Mouse (Mus musculus) heart, embryonic 10.5 days (tissue): Measurements from ENCODE around the gene Gan. TPM values are rescaled to one million over a fixed set of nuclear protein-coding genes. Genes with fewer than 3 reads are reported as not detected.

Experiments used
- DNase-seq: peaks from one replicate; pipeline ENCODE4 v3.0.0-alpha.2; 2017; ENCODE audit warnings: low spot score
- H3K27ac ChIP-seq: fragments of 300-500 bp; sonication (generic); 2 replicates; pipeline ENCODE4 v1.5.1; 2016; ENCODE audit warnings: mild to moderate bottlenecking
- H3K27me3 ChIP-seq: fragments of 300-500 bp; sonication (generic); 2 replicates; pipeline ENCODE4 v1.6.1; 2016; ENCODE audit warnings: mild to moderate bottlenecking; ENCODE audit not compliant: poor library complexity, insufficient read depth, severe bottlenecking
- H3K36me3 ChIP-seq: fragments of 300-500 bp; sonication (generic); 2 replicates; pipeline ENCODE4 v1.6.1; 2016; ENCODE audit warnings: mild to moderate bottlenecking, moderate library complexity
- H3K4me1 ChIP-seq: fragments of 300-500 bp; sonication (generic); 2 replicates; pipeline ENCODE4 v1.6.1; 2016; ENCODE audit warnings: mild to moderate bottlenecking
- H3K4me3 ChIP-seq: fragments of 300-500 bp; sonication (generic); 2 replicates; pipeline ENCODE4 v1.5.1; 2016; ENCODE audit warnings: mild to moderate bottlenecking, moderate library complexity
- H3K9me3 ChIP-seq: fragments of 300-500 bp; sonication (generic); 2 replicates; pipeline ENCODE4 v1.6.1; 2016; ENCODE audit warnings: mild to moderate bottlenecking, moderate library complexity
- WGBS: fragments of 180-500 bp; shearing (Covaris S2); methylation state at CpG from one replicate; pipeline ENCODE4 v1.1.7; 2016; 5-methylcytosine and 5-hydroxymethylcytosine counted together
- polyA plus RNA-seq: library from polyadenylated mRNA; unstranded; fragments of >200 nt; fragmentation: Nextera tagmentation; extraction: Ambion mirVana; gene quantifications from 2 replicates; pipeline ENCODE4 v1.2.1, GENCODE M21; 2016

Gene Gan
- polyA plus RNA-seq, 1 experiment from 2014 or later, result 1.9 TPM

- 86% methylated on average over 8 of the region's 8 CpGs for WGBS
- H3K4me3 ChIP-seq, result no peak overlapping the region
- no peaks in the 10 kb centered on the region for H3K9me3 ChIP-seq
- no peak overlapping the region for H3K27ac ChIP-seq
- H3K27me3 ChIP-seq, result no peaks in the 10 kb centered on the region
- peaks cover under 1% of the 10 kb centered on the region; the same call in 1 of the 2 replicates for H3K4me1 ChIP-seq
- no peaks in the 10 kb centered on the region for H3K36me3 ChIP-seq
- no peak for DNase-seq
These were observed 94.7 kb downstream of the Gan start for GRCm38 (mm10) chr8:117252650-117253049.

- Histone ChIP-seq H3K4me3 (no peak overlapping the region), H3K36me3 (no peaks in the 10 kb centered on the region), H3K27ac (no peak overlapping the region), H3K4me1 (peaks cover 10% of the 10 kb centered on the region), H3K9me3 (no peaks in the 10 kb centered on the region), H3K27me3 (no peaks in the 10 kb centered on the region)
- no peak for DNase-seq
- WGBS, result 61% methylated on average over 17 of the region's 17 CpGs
These were observed 95.7 kb downstream of the Gan start for GRCm38 (mm10) chr8:117253390-117254269.

GRCm38 (mm10) chr8:117254496-117254895 is 96.6 kb downstream of the Gan start:
- peaks cover 19% of the 10 kb centered on the region for H3K4me1 ChIP-seq
- H3K9me3 ChIP-seq, result no peaks in the 10 kb centered on the region
- H3K27ac ChIP-seq, result no peak overlapping the region
- 75% methylated on average over 6 of the region's 6 CpGs for WGBS
- no peaks in the 10 kb centered on the region for H3K36me3 ChIP-seq
- H3K27me3 ChIP-seq, result no peaks in the 10 kb centered on the region
- no peak for DNase-seq
- H3K4me3 ChIP-seq, result no peak overlapping the region

DNA sequence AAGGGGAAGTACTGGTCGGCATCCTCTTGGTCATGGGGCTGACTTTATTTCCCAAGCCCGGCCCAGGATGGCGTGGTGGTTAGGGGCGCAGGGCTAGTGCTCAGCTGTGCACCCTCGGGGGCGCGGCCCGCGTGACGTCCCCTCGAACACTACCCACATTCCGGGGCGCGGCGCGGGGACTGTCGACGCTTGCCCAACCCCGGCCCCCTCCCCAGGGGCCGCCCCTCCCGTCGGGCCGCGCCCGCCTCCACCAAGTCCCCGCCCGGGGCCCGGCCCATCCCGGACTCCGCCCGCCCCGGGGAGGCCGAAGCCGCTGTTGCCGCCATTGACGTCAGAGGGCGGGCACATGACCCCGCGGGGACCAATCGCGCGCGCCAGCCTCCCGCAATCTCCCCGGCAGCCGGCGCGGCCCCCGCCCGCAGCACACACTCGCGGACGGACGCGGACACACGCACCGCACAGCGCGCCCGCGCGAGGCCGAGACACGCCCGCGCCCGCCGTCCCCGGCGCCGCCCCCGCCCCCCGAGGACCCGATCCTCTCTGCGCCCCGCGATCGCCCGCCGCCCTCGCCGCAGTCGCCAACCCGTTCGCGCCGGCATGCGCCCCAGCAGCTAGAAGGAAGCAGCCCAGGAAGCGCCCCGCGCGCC is 98.5 kb downstream of the Gan start:
- 2% methylated on average over 92 of the region's 92 CpGs for WGBS
- peak overlapping the region; percentile 97 for H3K27ac ChIP-seq
- no peaks in the 10 kb centered on the region for H3K36me3 ChIP-seq
- H3K27me3 ChIP-seq, result no peaks in the 10 kb centered on the region
- DNase-seq, result peak; percentile 94
- H3K9me3 ChIP-seq, result no peaks in the 10 kb centered on the region
- peaks cover 36% of the 10 kb centered on the region for H3K4me1 ChIP-seq
- H3K4me3 ChIP-seq, result peak overlapping the region; percentile 80

- peak; percentile 85 for DNase-seq
- peak within 1 kb of the TSS; percentile 80 for H3K4me3 ChIP-seq
- H3K27ac ChIP-seq, result peak within 1 kb of the TSS; percentile 97
- WGBS, result under 1% methylated on average over 65 of the region's 65 CpGs
- no peaks in the 10 kb centered on the region for H3K9me3 ChIP-seq
- H3K27me3 ChIP-seq, result no peaks in the 10 kb centered on the region
- no peaks in the 10 kb centered on the region for H3K36me3 ChIP-seq
- H3K4me1 ChIP-seq, result peaks cover 44% of the 10 kb centered on the region
These were observed 99.3 kb downstream of the Gan start, which contains the start of gene Cmip for GRCm38 (mm10) chr8:117257029-117257820. TSS of gene Cmip (plus strand) at chr8:117257064.

GRCm38 (mm10) chr8:117257821-117258575 is 100.1 kb downstream of the Gan start:
- peaks cover 50% of the 10 kb centered on the region for H3K4me1 ChIP-seq

DNA sequence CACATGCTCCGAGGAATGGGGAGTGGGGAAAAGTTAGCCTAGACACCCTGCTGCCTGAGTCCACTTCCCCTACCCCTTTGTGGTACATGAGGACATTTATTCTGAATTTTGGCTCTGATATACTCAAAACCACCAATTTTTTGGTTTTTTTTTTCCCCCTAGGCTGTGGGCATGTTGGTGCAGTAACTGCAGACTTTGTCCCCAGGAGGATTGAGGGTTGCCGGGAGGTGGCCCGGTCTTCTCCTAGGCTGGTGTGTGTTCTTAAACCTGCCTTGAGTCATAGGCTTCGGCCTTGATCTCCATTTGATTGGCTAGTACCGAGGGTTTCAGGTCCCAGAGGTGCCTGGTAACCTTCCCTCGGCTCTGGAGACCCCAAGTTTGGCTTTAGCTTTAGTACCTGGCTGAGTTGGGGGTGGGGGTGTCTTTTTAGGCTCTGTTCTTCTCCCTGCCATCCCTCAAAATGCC is 100.7 kb downstream of the Gan start:
- no peaks in the 10 kb centered on the region for H3K36me3 ChIP-seq
- no peaks in the 10 kb centered on the region for H3K27me3 ChIP-seq
- H3K9me3 ChIP-seq, result no peaks in the 10 kb centered on the region
- H3K27ac ChIP-seq, result peak overlapping the region; percentile 83
- H3K4me3 ChIP-seq, result peak overlapping the region; percentile 80
- H3K4me1 ChIP-seq, result peaks cover 56% of the 10 kb centered on the region
- no peak for DNase-seq
- 60% methylated on average over 6 of the region's 6 CpGs for WGBS

More at GRCm38 (mm10) chr8:117257821-117258575, 100.1 kb downstream of the Gan start:
- no peaks in the 10 kb centered on the region for H3K9me3 ChIP-seq
- H3K27me3 ChIP-seq, result no peaks in the 10 kb centered on the region
- peak overlapping the region; percentile 97 for H3K27ac ChIP-seq
- H3K36me3 ChIP-seq, result no peaks in the 10 kb centered on the region
- peak overlapping the region; percentile 80 for H3K4me3 ChIP-seq
- no peak for DNase-seq
- WGBS, result 8% methylated on average over 22 of the region's 22 CpGs

GRCm38 (mm10) chr8:117259431-117260001 is 101.6 kb downstream of the Gan start:
- DNase-seq, result no peak
- peak overlapping the region; percentile 80; the same call in 1 of the 2 replicates for H3K4me3 ChIP-seq

GRCm38 (mm10) chr8:117260234-117260929 is 102.4 kb downstream of the Gan start:
- H3K9me3 ChIP-seq, result no peaks in the 10 kb centered on the region
- H3K4me3 ChIP-seq, result no peak overlapping the region
- no peaks in the 10 kb centered on the region for H3K36me3 ChIP-seq
- H3K27me3 ChIP-seq, result no peaks in the 10 kb centered on the region
- DNase-seq, result no peak
- no peak overlapping the region; the same call in 1 of the 2 replicates for H3K27ac ChIP-seq
- 51% methylated on average over 14 of the region's 14 CpGs for WGBS
- peaks cover 64% of the 10 kb centered on the region for H3K4me1 ChIP-seq

More at GRCm38 (mm10) chr8:117259431-117260001, 101.6 kb downstream of the Gan start:
- Histone ChIP-seq H3K27ac (peak overlapping the region; percentile 47), H3K9me3 (no peaks in the 10 kb centered on the region), H3K36me3 (no peaks in the 10 kb centered on the region), H3K27me3 (no peaks in the 10 kb centered on the region), H3K4me1 (peaks cover 60% of the 10 kb centered on the region)
- WGBS, result 75% methylated on average over 11 of the region's 11 CpGs

DNA sequence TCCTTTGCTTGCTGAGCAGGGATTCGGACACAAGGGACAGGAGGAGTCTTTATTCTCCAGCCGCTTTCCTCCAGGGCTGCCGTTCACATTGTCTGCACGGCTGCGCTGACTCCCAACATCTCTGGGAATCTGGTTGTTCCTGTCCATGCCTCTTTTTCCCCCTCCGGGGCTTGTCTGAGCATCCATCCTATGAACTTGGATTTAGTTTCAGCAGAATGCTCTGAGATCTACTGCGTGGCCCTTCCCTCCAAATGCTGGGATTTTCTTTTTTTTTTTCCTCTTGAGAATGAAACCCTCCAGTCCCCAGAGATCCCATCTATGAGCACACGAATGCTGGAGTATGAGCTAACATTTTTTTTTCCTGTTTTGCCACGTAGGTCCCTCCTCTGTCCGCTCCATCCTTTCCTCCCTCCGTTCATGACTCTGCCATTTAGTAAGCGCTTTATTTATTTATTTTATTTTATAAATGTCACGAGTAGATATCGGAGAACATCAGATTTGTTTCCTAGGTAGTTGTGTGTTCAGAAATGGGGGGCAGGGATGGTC is 103.1 kb downstream of the Gan start:
- no peak for DNase-seq
- Histone ChIP-seq H3K27ac (no peak overlapping the region), H3K4me3 (no peak overlapping the region), H3K4me1 (peaks cover 64% of the 10 kb centered on the region), H3K9me3 (no peaks in the 10 kb centered on the region), H3K36me3 (no peaks in the 10 kb centered on the region), H3K27me3 (no peaks in the 10 kb centered on the region)
- WGBS, result 54% methylated on average over 14 of the region's 14 CpGs

- no peaks in the 10 kb centered on the region for H3K27me3 ChIP-seq
- 36% methylated on average over 9 of the region's 9 CpGs for WGBS
- no peak overlapping the region; the same call in 1 of the 2 replicates for H3K4me3 ChIP-seq
- H3K9me3 ChIP-seq, result no peaks in the 10 kb centered on the region
- H3K36me3 ChIP-seq, result no peaks in the 10 kb centered on the region
- H3K4me1 ChIP-seq, result peaks cover 64% of the 10 kb centered on the region
- DNase-seq, result no peak
- no peak overlapping the region for H3K27ac ChIP-seq
These were observed 103.8 kb downstream of the Gan start for GRCm38 (mm10) chr8:117261702-117262101.
